Mouse (Mus musculus) frontal cortex, adult (tissue): ENCODE data around the gene Mtmr11.

Experiments
- ATAC-seq: cut with Nextera tagmentation; 2 replicates; pipeline ENCODE4 v1.9.2; 2017; ENCODE audit warnings: mild to moderate bottlenecking, moderate library complexity, mixed read lengths; ENCODE audit not compliant: low TSS enrichment

Mtmr11 gene

GRCm38 (mm10) chr3:96161869-96162840 lies at the start of gene Mtmr11:
Mtmr11 (plus strand) TSS chr3:96162004.
- ATAC-seq: peak; percentile 7; the same call in 1 of the 2 replicates

GRCm38 (mm10) chr3:96113251-96113650 lies 48.6 kb upstream of the Mtmr11 start:
- no peak for ATAC-seq

- ATAC-seq: peak; percentile 95
Observed at GRCm38 (mm10) chr3:96118142-96118541, 43.7 kb upstream of the Mtmr11 start.

- no peak for ATAC-seq
Observed at GRCm38 (mm10) chr3:96118702-96119101, 43.1 kb upstream of the Mtmr11 start.

GRCm38 (mm10) chr3:96124235-96124634 lies 37.6 kb upstream of the Mtmr11 start:
- ATAC-seq: no peak

DNA sequence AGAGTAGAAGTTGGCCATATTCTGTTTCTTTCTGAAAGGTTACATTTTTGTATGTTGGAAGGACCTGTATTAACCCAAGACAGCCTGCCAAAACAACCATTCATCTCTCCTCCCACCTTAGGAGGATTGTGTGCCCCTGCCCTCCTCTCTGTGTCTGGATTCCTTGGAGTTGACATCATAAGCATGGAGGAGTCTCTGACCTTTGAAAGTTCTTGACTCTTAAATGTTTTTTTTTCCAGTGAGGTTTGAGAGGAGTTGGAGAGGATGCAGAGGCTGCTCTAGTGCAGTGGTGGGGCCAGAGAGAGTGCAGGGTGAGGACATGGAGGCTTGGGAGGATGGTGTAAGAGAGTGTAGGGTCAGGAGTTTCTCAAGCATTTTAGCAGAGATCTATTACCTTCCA lies 33.7 kb upstream of the Mtmr11 start:
- no peak for ATAC-seq

DNA sequence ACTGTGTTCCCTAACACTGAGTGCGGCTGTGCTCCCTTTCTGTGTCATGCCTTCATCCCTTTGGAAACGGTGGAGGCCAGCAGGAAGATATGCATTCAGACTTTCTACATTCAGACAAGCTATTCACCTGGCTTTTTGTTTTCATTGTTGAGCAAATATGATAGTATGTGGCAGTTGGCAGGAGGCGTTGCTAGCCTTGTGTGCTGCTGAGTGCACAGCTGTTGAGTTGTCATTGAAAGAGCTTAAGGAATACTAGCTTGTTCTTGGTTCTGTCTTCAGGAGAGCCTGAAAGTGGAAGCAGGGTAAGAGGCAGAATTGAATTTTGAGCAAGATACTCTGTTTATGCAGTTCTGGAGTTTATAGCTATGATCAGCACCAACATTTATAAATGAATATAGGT lies 29.3 kb upstream of the Mtmr11 start:
- ATAC-seq: no peak

DNA sequence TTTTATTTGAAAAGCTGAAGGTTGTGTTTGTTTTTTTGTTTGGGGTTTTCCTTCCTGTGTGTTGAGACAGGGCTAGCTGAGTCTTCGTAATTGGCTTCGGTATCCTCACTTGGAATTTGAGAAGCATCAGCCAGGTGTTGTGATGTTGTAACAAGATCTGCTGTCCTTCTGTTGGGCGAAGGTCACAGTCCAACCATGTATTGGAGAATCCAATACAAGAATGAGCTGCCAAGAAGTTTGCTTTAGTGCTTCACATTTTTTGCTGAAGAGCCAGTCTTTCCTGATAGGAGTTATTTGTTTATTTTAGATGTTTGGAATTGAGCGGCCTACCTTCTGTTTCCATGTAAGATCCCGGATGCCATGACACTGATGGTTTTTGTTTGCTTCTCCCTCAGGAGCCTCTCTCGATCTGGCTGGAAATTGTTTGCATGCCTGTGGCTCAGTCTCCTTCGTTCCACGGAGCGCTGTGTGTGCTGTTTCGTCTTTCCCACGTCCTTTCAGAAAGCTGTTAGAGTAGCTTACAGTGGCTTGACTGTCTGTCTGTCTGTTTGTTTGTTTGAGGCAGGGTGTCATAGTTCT lies 28.4 kb upstream of the Mtmr11 start:
- ATAC-seq: no peak

DNA sequence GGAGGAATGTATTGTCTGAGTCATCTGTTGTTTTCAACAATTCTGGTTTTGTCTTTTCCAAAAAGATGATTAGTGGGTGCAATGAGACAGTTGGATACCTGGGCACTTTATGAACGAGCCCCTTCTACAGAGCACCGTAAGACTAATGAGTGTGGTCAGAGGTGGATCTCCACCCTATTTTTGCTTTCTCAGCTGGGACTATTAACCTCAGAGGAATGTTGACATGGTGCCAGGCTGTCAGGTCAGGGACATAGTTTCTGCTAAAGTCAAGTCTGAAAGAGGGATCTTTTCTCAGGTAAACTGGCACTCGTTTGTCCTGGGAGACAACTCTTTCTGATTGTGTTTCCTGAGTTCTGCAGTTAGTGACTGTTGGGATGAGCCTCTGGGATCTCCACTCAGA lies 26.8 kb upstream of the Mtmr11 start:
- ATAC-seq: no peak

- peak; percentile 44; the same call in 1 of the 2 replicates for ATAC-seq
Observed at GRCm38 (mm10) chr3:96147950-96148349, 13.9 kb upstream of the Mtmr11 start.

DNA sequence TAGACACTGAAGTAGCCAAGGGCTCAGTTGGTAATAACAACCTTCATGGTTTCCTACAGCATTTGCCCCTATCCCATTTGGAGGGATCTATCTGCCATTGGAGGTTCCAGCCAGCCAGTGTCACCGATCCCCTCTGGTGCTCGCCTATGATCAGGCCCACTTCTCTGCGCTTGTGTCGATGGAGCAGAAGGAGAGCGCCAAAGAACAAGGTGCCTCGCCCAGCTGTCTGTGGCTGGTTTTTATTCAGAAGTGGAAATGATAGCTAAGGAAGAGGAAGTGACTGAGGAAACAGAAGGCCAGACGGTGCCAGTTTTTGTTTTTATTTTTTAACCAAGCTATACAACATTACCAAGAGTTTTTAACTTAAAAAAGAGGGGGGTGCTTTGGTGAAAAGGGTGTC lies 10.0 kb upstream of the Mtmr11 start:
- no peak for ATAC-seq

GRCm38 (mm10) chr3:96152611-96153010 lies 9.2 kb upstream of the Mtmr11 start:
- ATAC-seq: peak; percentile 82

GRCm38 (mm10) chr3:96155501-96155900 lies 6.3 kb upstream of the Mtmr11 start:
- no peak for ATAC-seq

DNA sequence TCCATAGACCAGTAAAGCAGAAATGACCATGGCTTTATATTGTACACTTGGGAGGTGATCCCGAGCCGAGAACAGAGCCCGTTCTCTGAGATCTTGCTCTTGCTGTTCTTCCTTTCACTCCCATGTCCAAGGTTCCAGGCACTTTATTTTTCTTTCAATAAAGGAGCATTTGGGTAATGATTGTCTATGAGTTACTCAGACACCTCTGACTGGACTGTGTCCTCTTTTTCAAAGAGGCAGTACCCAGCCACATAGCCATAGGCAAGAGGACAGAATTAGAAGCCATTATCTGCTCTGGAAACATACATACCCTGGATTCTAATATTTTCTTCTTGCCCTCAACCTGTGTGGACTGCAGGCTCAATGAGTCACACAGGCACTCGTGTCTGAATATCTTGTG lies 2.0 kb upstream of the Mtmr11 start:
- no peak for ATAC-seq

DNA sequence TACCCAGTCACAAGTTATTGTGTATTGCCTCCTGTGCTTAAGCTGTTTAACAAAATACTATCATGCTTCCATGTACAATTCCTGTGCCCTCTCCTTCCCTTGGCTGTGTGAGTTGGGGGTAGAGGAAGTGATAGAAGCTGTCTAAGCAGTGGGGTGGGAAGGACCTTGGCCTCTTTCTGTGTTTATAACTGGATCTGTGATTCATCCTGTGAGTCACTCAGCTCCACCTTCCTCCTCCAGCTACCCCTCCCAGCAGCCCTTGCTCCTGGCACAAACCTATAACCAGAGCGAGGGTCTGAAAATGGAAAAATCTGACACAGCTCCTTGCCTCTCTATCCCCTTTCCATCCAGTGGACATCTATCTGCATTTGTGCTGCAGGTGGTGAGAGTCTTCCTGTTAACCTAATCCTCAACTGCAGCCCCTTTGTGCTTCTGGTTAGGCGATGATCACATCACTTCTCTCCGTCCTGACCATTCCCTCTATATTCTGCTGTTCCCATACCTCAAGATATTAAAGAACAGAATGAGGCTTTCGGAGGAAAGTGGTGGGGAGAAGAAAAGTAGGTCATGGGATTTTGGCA lies 1.5 kb upstream of the Mtmr11 start:
- peak; percentile 69 for ATAC-seq

DNA sequence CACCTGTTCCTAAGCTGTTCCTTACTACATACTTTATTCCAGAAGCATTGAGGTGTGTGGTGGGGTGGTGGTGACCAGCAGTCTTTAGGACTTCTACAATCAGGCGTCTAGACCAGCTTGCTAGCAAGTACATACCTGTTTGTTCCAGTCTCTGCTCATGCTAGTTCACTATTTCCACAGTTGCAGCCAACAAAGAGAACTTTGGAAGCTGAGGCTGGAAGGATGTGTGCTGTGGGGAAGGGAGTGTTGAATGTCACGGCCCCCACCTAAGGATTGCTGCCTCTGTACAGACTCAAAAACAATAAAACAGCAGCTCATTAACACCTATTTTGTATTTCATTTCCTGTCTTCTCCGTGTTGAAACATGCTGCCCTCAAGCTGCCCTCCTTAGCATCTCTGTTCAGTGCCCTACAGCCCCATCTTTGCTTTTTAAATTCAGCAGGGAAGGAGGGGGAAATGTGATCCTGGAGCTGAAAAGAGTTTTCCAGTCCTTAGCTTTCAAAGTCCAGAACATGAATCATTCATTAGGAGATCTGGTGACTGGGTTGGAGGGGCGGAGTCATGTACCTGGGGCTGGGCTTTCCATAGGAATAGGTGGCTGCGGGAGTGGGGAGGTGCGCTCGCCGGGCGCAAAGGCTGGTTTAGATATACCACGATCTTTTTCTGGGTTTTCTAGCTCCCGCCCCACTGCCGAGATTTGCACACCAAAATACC lies 844 bp upstream of the Mtmr11 start:
- peak; percentile 75 for ATAC-seq

DNA sequence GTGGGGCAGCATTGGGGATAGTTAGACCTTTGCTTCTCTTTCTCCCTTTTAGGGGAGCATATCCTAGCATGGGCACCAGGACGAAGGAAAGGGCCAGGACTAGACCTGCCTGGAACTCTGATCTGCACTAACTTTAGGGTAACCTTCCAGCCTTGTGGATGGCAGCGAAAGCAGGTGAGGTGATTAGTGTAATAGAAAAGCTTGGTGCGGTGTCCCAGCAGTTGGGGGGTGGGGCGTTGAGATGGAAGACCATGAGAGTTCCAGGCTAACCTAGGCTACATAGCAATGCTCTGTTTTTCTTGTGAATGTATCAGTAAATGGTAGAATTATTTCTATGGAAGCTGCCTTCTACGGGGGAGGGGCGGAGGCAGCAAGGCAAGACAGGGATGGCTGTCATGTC lies 1.2 kb downstream of the Mtmr11 start:
- ATAC-seq: no peak

- no peak for ATAC-seq
Observed at GRCm38 (mm10) chr3:96168466-96169158, 6.8 kb downstream of the Mtmr11 start.

DNA sequence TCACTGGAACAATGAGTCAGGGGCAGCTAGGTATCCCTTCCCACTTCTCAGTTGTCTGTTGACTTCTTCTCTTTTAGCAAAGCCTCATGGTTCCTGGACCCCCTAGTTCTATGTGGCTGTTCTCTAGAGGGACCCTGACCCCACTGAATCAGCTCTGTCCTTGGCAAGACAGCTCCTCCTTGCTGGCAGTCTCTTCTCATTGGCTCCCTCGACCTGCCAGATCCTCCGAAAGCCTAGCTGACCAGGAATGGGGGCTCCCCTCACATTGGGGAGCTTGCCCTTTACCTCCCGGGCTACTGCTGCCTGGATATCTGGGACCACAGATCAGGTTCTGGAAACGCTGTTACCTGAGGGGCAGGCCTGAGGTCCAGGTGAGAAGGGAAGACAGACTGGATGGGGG lies 8.5 kb downstream of the Mtmr11 start:
- no peak for ATAC-seq

DNA sequence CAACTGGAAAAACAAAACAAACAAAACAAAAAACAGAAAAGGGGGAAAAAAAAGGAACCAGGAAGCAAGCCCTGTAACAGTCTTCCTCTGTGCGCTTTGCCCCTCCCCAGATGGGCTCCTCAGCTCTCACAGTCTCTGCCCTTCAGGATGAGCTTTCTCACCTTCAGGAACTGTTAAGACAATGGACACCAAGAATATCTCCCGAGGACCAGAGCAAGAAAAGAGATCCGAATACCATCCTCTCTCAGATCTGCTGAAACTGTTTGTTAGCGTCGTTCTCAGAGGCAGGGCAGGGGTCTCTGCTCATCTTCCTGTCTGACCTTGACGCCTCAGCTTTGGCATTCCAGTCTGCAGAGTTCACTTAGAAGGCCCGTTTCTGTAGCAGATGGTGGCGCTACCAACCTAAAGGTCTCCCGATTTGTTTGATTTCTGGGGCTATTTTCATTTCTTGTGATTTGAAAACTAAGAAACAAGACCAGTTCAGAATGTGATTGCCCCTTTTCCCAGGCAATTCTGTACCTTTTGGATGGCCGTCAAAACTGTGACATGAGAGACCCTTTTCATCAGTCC lies 9.3 kb downstream of the Mtmr11 start:
- ATAC-seq: no peak

GRCm38 (mm10) chr3:96171583-96172196 lies 9.9 kb downstream of the Mtmr11 start:
- ATAC-seq: 0 out of 2 replicates have a peak, but pooled peaks have one; percentile 14
